ENCODE assay signal across 26 mouse cellular contexts in the genomic region with DNA sequence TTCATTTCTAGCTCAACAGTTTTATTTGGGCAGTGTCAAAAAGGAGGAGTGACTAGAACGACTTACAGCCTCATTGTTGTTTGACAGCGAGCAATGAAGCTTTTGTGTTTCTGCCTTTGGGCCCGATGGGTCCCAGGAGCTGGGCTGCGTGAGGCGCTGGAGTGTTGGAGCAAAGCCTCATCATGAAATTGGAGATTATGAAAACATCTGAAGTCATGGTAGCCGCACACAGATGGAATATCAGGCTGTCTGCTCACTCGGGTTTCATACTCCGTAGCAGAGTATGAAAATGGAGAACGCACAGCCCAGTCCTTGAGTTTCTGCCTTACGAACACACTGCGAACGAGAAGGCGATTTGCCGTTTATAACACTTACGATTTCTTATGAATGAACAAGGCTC.
DNase-seq lines count a peak whose midpoint lies in the region; ATAC-seq and TF ChIP-seq lines count a peak whose summit lies in the region.
"Had no signal": no experiment of that assay in that cellular context is flagged by ENCODE, and none has a peak within 500 bp of the region (broad histone marks: within the 10 kb centered on the region; RNA-seq: fewer than 3 reads in every experiment).

No protein-coding gene starts in this region.

- H3K4me3 ChIP-seq in forebrain, postnatal 0 days (ENCODE audit: low read depth, low read length): no peak overlapping the region
- no peak overlapping the region for H3K4me3 ChIP-seq in forebrain, embryonic 13.5 days
- H3K4me3 ChIP-seq in hindbrain, embryonic 10.5 days: no peak overlapping the region
- no peak overlapping the region for H3K4me3 ChIP-seq in hindbrain, postnatal 0 days (ENCODE audit: low read length)
- no peak overlapping the region for H3K4me3 ChIP-seq in limb, embryonic 12.5 days (replicated peaks)
- no peak overlapping the region for H3K4me3 ChIP-seq in limb, embryonic 10.5 days
- H3K4me3 ChIP-seq: forebrain, embryonic 15.5 days; heart, embryonic 10.5 days; hindbrain, embryonic 13.5 days; midbrain, embryonic 13.5 days; neural tube, embryonic 13.5 days had no signal

- no peaks in the 10 kb centered on the region for H3K36me3 ChIP-seq in forebrain, postnatal 0 days (ENCODE audit: insufficient read depth)
- H3K36me3 ChIP-seq in forebrain, embryonic 13.5 days (ENCODE audit: poor library complexity, severe bottlenecking): no peaks in the 10 kb centered on the region
- no peaks in the 10 kb centered on the region for H3K36me3 ChIP-seq in hindbrain, embryonic 10.5 days
- no peaks in the 10 kb centered on the region for H3K36me3 ChIP-seq in hindbrain, postnatal 0 days (ENCODE audit: insufficient read depth, low read length)
- no peaks in the 10 kb centered on the region for H3K36me3 ChIP-seq in limb, embryonic 12.5 days
- no peaks in the 10 kb centered on the region for H3K36me3 ChIP-seq in limb, embryonic 10.5 days
- H3K36me3 ChIP-seq: forebrain, embryonic 15.5 days; heart, embryonic 10.5 days; hindbrain, embryonic 13.5 days; midbrain, embryonic 13.5 days; neural tube, embryonic 13.5 days had no signal

- H3K4me1 ChIP-seq in forebrain, postnatal 0 days (ENCODE audit: insufficient read depth): 0 out of 2 replicates have a peak, but pooled peaks cover 4% of the 10 kb centered on the region
- peaks cover 14% of the 10 kb centered on the region for H3K4me1 ChIP-seq in forebrain, embryonic 13.5 days
- peaks cover 40% of the 10 kb centered on the region for H3K4me1 ChIP-seq in hindbrain, embryonic 10.5 days (replicated peaks)
- peaks cover 10% of the 10 kb centered on the region; the same call in 1 of the 2 replicates for H3K4me1 ChIP-seq in hindbrain, postnatal 0 days (ENCODE audit: insufficient read depth, low read length)
- peaks cover 39% of the 10 kb centered on the region for H3K4me1 ChIP-seq in limb, embryonic 12.5 days (replicated peaks)
- H3K4me1 ChIP-seq in limb, embryonic 10.5 days: peaks cover 22% of the 10 kb centered on the region

- H3K27me3 ChIP-seq in forebrain, postnatal 0 days (ENCODE audit: insufficient read depth, low read length): no peaks in the 10 kb centered on the region
- H3K27me3 ChIP-seq in forebrain, embryonic 13.5 days: no peaks in the 10 kb centered on the region
- H3K27me3 ChIP-seq in hindbrain, embryonic 10.5 days (ENCODE audit: insufficient read depth, poor library complexity, severe bottlenecking): no peaks in the 10 kb centered on the region
- H3K27me3 ChIP-seq in hindbrain, postnatal 0 days (ENCODE audit: insufficient read depth, low read length): no peaks in the 10 kb centered on the region
- H3K27me3 ChIP-seq in limb, embryonic 12.5 days: no peaks in the 10 kb centered on the region
- H3K27me3 ChIP-seq in limb, embryonic 10.5 days (ENCODE audit: low read depth, poor library complexity, severe bottlenecking): no peaks in the 10 kb centered on the region
- H3K27me3 ChIP-seq: forebrain, embryonic 15.5 days; hindbrain, embryonic 13.5 days; midbrain, embryonic 13.5 days; neural tube, embryonic 13.5 days; Patski had no signal

- H3K27ac ChIP-seq in forebrain, postnatal 0 days (ENCODE audit: low read depth, low read length): no peak overlapping the region
- H3K27ac ChIP-seq in forebrain, embryonic 13.5 days: no peak overlapping the region
- H3K27ac ChIP-seq in hindbrain, embryonic 10.5 days: 0 out of 2 replicates have a peak overlapping the region, but pooled peaks have one; percentile 1
- no peak overlapping the region for H3K27ac ChIP-seq in hindbrain, postnatal 0 days
- 0 out of 2 replicates have a peak overlapping the region, but pooled peaks have one; percentile 43 for H3K27ac ChIP-seq in limb, embryonic 12.5 days
- H3K27ac ChIP-seq in limb, embryonic 10.5 days: no peak overlapping the region
- H3K27ac ChIP-seq: forebrain, embryonic 15.5 days; heart, embryonic 10.5 days; midbrain, embryonic 13.5 days; neural tube, embryonic 13.5 days had no signal

- no peak for DNase-seq in forebrain, postnatal 0 days
- DNase-seq in hindbrain, embryonic 10.5 days (ENCODE audit: low spot score): no peak
- no peak for DNase-seq in hindbrain, postnatal 0 days (ENCODE audit: low spot score)
- DNase-seq in limb, embryonic 10.5 days (ENCODE audit: low spot score): no peak
- DNase-seq in retina, embryonic 14.5 days (ENCODE audit: low spot score): no peak
- DNase-seq in cerebellum, adult 18-20 months: no peak
- DNase-seq: adrenal gland, postnatal 14 days; cerebellum, adult 11-12 months; cerebellum, postnatal 36 days; gastrocnemius, postnatal 10 days; heart, postnatal 14 days; kidney, postnatal 10 days; liver; spleen, adult 18-20 months; thymus, postnatal 25 days had no signal

- H3K4me2 ChIP-seq in forebrain, postnatal 0 days (ENCODE audit: low read depth): no peak overlapping the region
- H3K4me2 ChIP-seq in forebrain, embryonic 13.5 days: no peak overlapping the region
- no peak overlapping the region for H3K4me2 ChIP-seq in hindbrain, postnatal 0 days (ENCODE audit: low read depth, low read length)
- H3K4me2 ChIP-seq in limb, embryonic 12.5 days: no peak overlapping the region
- H3K4me2 ChIP-seq: forebrain, embryonic 15.5 days; hindbrain, embryonic 13.5 days; midbrain, embryonic 13.5 days; neural tube, embryonic 13.5 days had no signal

- H3K9me3 ChIP-seq in forebrain, postnatal 0 days (ENCODE audit: low read length): no peaks in the 10 kb centered on the region
- no peaks in the 10 kb centered on the region for H3K9me3 ChIP-seq in forebrain, embryonic 13.5 days (replicated peaks)
- no peaks in the 10 kb centered on the region for H3K9me3 ChIP-seq in hindbrain, embryonic 10.5 days
- no peaks in the 10 kb centered on the region for H3K9me3 ChIP-seq in hindbrain, postnatal 0 days (ENCODE audit: low read length)
- no peaks in the 10 kb centered on the region for H3K9me3 ChIP-seq in limb, embryonic 12.5 days
- no peaks in the 10 kb centered on the region for H3K9me3 ChIP-seq in limb, embryonic 10.5 days (replicated peaks)
- H3K9me3 ChIP-seq: forebrain, embryonic 15.5 days; heart, embryonic 10.5 days; hindbrain, embryonic 13.5 days; midbrain, embryonic 13.5 days; neural tube, embryonic 13.5 days had no signal

- H3K9ac ChIP-seq in forebrain, postnatal 0 days: no peak overlapping the region
- no peak overlapping the region for H3K9ac ChIP-seq in forebrain, embryonic 13.5 days
- no peak overlapping the region for H3K9ac ChIP-seq in hindbrain, postnatal 0 days (replicated peaks; ENCODE audit: low read length)
- H3K9ac ChIP-seq in limb, embryonic 12.5 days (replicated peaks): no peak overlapping the region
- H3K9ac ChIP-seq: forebrain, embryonic 15.5 days; hindbrain, embryonic 13.5 days; midbrain, embryonic 13.5 days; neural tube, embryonic 13.5 days had no signal

- peak; percentile 34; the same call in 1 of the 2 replicates for ATAC-seq in forebrain, postnatal 0 days
- ATAC-seq in forebrain, embryonic 13.5 days: no peak
- no peak for ATAC-seq in hindbrain, postnatal 0 days
- no peak for ATAC-seq in limb, embryonic 12.5 days (ENCODE audit: insufficient number of reproducible peaks, insufficient read depth, low FRiP score, low TSS enrichment, low read depth)
- ATAC-seq: activated CD4-positive, CD25-positive, alpha-beta regulatory T cell, adult 4 months; CD4-positive, CD25-positive, alpha-beta regulatory T cell, adult 4 months; forebrain, embryonic 15.5 days; lung, postnatal 0 days; midbrain, embryonic 13.5 days; Patski had no signal

- TF ChIP-seq CTCF in forebrain, postnatal 0 days (IDR thresholded peaks at IDR 0.05; ENCODE audit: low read depth): no peak
- TF ChIP-seq CTCF in hindbrain, postnatal 0 days (IDR thresholded peaks at IDR 0.05; ENCODE audit: low read depth): no peak

- 69% methylated on average over 15 of the region's 15 CpGs for WGBS in forebrain, postnatal 0 days
- 79% methylated on average over 15 of the region's 15 CpGs for WGBS in forebrain, embryonic 13.5 days
- 70% methylated on average over 15 of the region's 15 CpGs for WGBS in hindbrain, embryonic 10.5 days
- WGBS in hindbrain, postnatal 0 days: 72% methylated on average over 15 of the region's 15 CpGs
- 73% methylated on average over 15 of the region's 15 CpGs for WGBS in limb, embryonic 12.5 days
- WGBS in limb, embryonic 10.5 days: 91% methylated on average over 15 of the region's 15 CpGs

Comparison
In these comparisons a context has a peak if more than half of its experiments do, and no peak if none do; other contexts are left out.
1. H3K27ac ChIP-seq: peak in hindbrain, embryonic 10.5 days (single experiment) and limb, embryonic 12.5 days (single experiment); none in forebrain, postnatal 0 days (single experiment), forebrain, embryonic 13.5 days (single experiment), hindbrain, postnatal 0 days (single experiment) and limb, embryonic 10.5 days (single experiment).